Mouse (Mus musculus) hindbrain, embryonic 10.5 days (tissue): ENCODE measurements at regions not wholly inside any gene's neighbourhood (a gene's known extent, or its start where the extent isn't known, plus 50 kb on each side); places are given as distances from the start of the nearest gene placed in this dataset.
"Not testable (repeated sequence)": the region's sequence is repeated elsewhere in the genome, so short reads cannot be mapped to it uniquely, and the experiment has no call there.

Experiments used
- DNase-seq: peaks from one replicate; pipeline ENCODE4 v3.0.0-alpha.2; 2017; ENCODE audit warnings: low spot score
- H3K27ac ChIP-seq: fragments of 300-500 bp; sonication (generic); 2 replicates; pipeline ENCODE4 v1.5.1; 2016; ENCODE audit warnings: mild to moderate bottlenecking, moderate library complexity
- H3K27me3 ChIP-seq: fragments of 300-500 bp; sonication (generic); 2 replicates; pipeline ENCODE4 v1.6.1; 2016; ENCODE audit warnings: mild to moderate bottlenecking; ENCODE audit not compliant: poor library complexity, insufficient read depth, severe bottlenecking
- H3K36me3 ChIP-seq: fragments of 300-500 bp; sonication (generic); 2 replicates; pipeline ENCODE4 v1.6.1; 2016; ENCODE audit warnings: mild to moderate bottlenecking, moderate library complexity
- H3K4me1 ChIP-seq: fragments of 300-500 bp; sonication (generic); replicated peaks from 2 replicates; pipeline ENCODE4 v1.6.1; 2016; ENCODE audit warnings: mild to moderate bottlenecking
- H3K4me3 ChIP-seq: fragments of 300-500 bp; sonication (generic); 2 replicates; pipeline ENCODE4 v1.5.1; 2016; ENCODE audit warnings: mild to moderate bottlenecking, moderate library complexity
- H3K9me3 ChIP-seq: fragments of 300-500 bp; sonication (generic); 2 replicates; pipeline ENCODE4 v1.6.1; 2016; ENCODE audit warnings: mild to moderate bottlenecking, moderate library complexity
- WGBS: fragments of 180-500 bp; shearing (Covaris S2); methylation state at CpG from one replicate; pipeline ENCODE4 v1.1.7; 2016; 5-methylcytosine and 5-hydroxymethylcytosine counted together

DNA sequence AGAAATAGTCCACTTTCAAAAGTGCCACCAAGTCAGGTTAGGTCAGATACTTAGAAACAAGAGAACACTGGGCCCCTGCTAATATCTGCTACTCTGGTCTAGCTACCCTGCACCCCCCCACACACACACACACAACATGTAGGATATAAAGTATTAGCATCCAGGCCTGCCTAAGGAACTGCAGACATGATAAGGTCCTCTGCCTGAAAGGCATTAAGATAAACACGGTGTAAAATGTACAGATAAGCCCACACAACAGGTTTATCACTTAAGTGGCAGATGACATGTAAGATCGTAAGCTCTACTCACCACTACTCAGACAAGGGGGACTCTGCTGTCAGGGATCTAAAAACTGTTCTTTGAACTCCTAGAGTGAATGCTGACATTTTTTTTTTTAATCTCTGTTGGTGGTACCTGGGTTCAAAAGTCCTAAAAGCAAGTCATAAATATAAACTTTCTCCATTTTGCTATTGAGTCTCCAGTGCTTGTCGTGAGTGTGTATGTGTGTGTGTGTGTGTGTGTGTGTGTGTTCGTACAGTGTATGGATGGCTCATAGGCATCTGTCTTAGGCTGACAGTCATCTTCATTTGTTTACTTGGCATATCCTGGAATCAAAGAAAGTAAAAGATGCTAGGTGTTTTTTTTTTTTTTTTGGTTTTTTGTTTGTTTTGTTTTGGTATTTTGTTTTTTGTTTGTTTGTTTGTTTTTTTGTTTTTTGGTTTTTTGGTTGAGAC lies 52.2 kb downstream of the Gm9817 start:
- no peaks in the 10 kb centered on the region for H3K36me3 ChIP-seq
- no peak overlapping the region for H3K27ac ChIP-seq
- no peak overlapping the region for H3K4me3 ChIP-seq
- H3K27me3 ChIP-seq = no peaks in the 10 kb centered on the region
- 88% methylated on average over 4 of the region's 4 CpGs for WGBS
- no peaks in the 10 kb centered on the region for H3K9me3 ChIP-seq
- H3K4me1 ChIP-seq = no peaks in the 10 kb centered on the region
- no peak for DNase-seq

DNA sequence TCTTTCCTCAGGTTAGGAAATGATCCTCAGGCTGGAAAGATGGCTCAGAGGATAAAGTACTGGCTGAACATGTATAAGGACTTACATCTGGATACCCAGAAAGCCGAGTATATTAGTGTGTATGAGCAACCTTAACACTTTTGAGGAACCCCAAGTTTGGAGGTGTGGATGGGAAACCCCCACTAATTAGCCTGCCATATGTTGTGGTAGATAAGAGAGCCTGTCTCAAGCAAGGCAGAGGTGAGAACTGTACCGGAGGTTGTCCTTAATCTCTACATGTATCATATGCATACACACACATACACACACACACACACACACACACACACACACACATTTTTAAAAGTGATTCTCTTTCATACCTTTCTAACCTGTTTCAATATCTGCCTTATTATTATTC lies 62.1 kb downstream of the Gm9817 start:
- Histone ChIP-seq H3K27ac (no peak overlapping the region), H3K4me3 (no peak overlapping the region), H3K4me1 (no peaks in the 10 kb centered on the region), H3K36me3 (no peaks in the 10 kb centered on the region), H3K27me3 (no peaks in the 10 kb centered on the region), H3K9me3 (no peaks in the 10 kb centered on the region)
- DNase-seq = no peak
- 92% methylated on average over 2 of the region's 2 CpGs for WGBS

GRCm38 (mm10) chr13:45145129-45145528 lies 66.6 kb downstream of the Gm9817 start:
- 88% methylated on average over 6 of the region's 6 CpGs for WGBS
- Histone ChIP-seq H3K27ac (no peak overlapping the region), H3K4me3 (no peak overlapping the region), H3K36me3 (no peaks in the 10 kb centered on the region), H3K27me3 (no peaks in the 10 kb centered on the region), H3K9me3 (no peaks in the 10 kb centered on the region), H3K4me1 (no peaks in the 10 kb centered on the region)
- DNase-seq = no peak

GRCm38 (mm10) chr13:45156223-45156622 lies 77.7 kb downstream of the Gm9817 start:
- DNase-seq = no peak
- H3K27ac ChIP-seq = no peak overlapping the region
- H3K27me3 ChIP-seq = no peaks in the 10 kb centered on the region; the same call in 1 of the 2 replicates
- H3K4me3 ChIP-seq = no peak overlapping the region
- 71% methylated on average over 3 of the region's 3 CpGs for WGBS
- no peaks in the 10 kb centered on the region for H3K36me3 ChIP-seq
- no peaks in the 10 kb centered on the region for H3K9me3 ChIP-seq
- H3K4me1 ChIP-seq = no peaks in the 10 kb centered on the region

DNA sequence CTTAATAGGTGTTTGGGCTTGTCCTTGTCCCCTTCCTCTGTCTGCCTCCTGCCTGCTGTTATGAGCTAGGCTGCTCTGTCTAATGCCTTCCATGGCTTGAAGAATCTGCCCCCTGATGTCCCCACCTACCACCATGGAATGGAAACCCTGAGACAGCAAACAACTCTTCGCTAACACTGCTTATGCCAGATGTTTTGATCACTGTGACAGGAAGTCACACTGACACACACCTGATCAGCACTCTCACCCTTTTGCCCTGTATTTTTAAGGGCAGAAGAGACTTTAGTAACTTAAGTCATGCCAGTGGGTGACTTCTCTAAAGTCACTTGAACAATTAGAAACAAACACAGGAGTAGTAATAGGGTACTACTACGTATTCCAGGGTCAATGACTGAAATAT lies 78.5 kb downstream of the Gm9817 start:
- DNase-seq = no peak
- Histone ChIP-seq H3K9me3 (no peaks in the 10 kb centered on the region), H3K4me3 (no peak overlapping the region), H3K27ac (no peak overlapping the region), H3K4me1 (no peaks in the 10 kb centered on the region), H3K27me3 (no peaks in the 10 kb centered on the region; the same call in 1 of the 2 replicates), H3K36me3 (no peaks in the 10 kb centered on the region)
- WGBS = 85% methylated on average over 2 of the region's 2 CpGs

DNA sequence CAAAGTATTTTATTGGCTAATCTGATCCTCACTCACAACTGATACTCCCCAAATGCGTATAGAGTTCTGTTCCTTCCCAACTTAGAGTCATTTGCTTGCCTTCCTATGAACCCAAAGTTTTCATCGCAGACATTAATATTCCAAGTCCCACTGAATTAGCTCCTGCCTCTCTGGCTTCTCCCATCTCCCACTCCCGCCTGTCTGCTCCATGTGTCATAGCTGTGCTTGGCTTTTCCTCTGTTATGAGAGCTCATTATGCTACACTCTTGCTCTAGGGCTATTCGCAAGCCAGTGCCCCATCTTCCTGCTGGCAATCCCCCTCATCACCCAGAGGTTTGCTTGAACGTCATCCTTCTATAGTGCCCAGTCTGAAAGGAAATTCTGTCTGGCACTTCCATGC lies 81.8 kb downstream of the Gm9817 start:
- WGBS = 89% methylated on average over 5 of the region's 5 CpGs
- no peaks in the 10 kb centered on the region for H3K4me1 ChIP-seq
- H3K9me3 ChIP-seq = no peaks in the 10 kb centered on the region
- DNase-seq = no peak
- no peak overlapping the region for H3K4me3 ChIP-seq
- H3K27me3 ChIP-seq = no peaks in the 10 kb centered on the region
- no peak overlapping the region for H3K27ac ChIP-seq
- no peaks in the 10 kb centered on the region for H3K36me3 ChIP-seq

GRCm38 (mm10) chr13:45164001-45164778 lies 85.7 kb downstream of the Gm9817 start:
- no peaks in the 10 kb centered on the region for H3K36me3 ChIP-seq
- H3K4me3 ChIP-seq = no peak overlapping the region
- no peaks in the 10 kb centered on the region for H3K9me3 ChIP-seq
- no peak overlapping the region for H3K27ac ChIP-seq
- no peak for DNase-seq
- H3K4me1 ChIP-seq = no peaks in the 10 kb centered on the region
- 61% methylated on average over 6 of the region's 6 CpGs for WGBS
- H3K27me3 ChIP-seq = no peaks in the 10 kb centered on the region

DNA sequence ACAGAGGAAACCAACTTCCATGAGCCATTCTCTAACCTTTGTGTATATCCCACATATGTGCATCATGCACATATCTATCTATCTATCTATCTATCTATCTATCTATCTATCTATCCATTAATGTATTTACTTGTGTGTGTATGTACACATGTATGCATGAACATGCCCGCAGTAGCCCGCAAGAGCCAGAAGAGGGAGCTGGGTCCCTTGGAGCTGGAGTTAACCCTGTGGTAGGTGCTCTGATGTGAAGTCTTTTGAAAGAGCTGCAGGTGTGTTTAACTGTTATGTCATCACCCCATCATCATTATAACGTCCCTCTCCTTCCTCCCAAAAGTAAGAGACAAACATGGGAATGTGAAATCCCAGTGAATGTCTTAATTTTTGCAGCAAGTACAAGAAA lies 86.7 kb downstream of the Gm9817 start:
- no peak for DNase-seq
- Histone ChIP-seq H3K27me3 (no peaks in the 10 kb centered on the region), H3K4me3 (no peak overlapping the region), H3K27ac (no peak overlapping the region), H3K36me3 (no peaks in the 10 kb centered on the region), H3K9me3 (no peaks in the 10 kb centered on the region), H3K4me1 (no peaks in the 10 kb centered on the region)
- WGBS = 85% methylated on average over 3 of the region's 3 CpGs

GRCm38 (mm10) chr13:45169716-45170115 lies 91.2 kb downstream of the Gm9817 start:
- DNase-seq = no peak
- no peaks in the 10 kb centered on the region; the same call in 1 of the 2 replicates for H3K9me3 ChIP-seq
- H3K4me3 ChIP-seq = no peak overlapping the region
- H3K4me1 ChIP-seq = no peaks in the 10 kb centered on the region
- no peaks in the 10 kb centered on the region for H3K36me3 ChIP-seq
- no peak overlapping the region for H3K27ac ChIP-seq
- no peaks in the 10 kb centered on the region for H3K27me3 ChIP-seq

DNA sequence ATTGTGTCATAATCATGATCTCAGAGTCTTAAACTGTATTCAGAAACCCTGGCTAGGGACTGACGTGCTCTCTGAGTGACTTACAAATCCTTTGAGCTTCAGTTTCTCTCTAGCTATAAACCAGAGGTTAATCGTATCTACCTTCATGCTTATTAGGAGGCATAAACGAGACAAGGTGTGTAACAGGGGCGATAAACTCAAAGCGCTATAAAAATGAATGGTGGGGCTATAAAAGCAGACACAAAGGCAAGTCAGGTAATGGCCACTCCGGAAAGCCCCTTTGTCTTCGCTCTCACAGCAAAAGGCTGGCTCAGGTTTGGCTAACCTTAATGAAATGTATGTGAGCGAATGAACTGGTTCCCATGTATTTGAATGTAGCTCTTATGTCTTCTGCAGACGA lies 94.6 kb downstream of the Gm9817 start:
- no peaks in the 10 kb centered on the region for H3K4me1 ChIP-seq
- H3K36me3 ChIP-seq = no peaks in the 10 kb centered on the region
- no peak overlapping the region for H3K4me3 ChIP-seq
- no peaks in the 10 kb centered on the region for H3K27me3 ChIP-seq
- no peaks in the 10 kb centered on the region; the same call in 1 of the 2 replicates for H3K9me3 ChIP-seq
- H3K27ac ChIP-seq = no peak overlapping the region
- DNase-seq = no peak
- 93% methylated on average over 9 of the region's 9 CpGs for WGBS

- H3K36me3 ChIP-seq, H3K4me3 ChIP-seq, DNase-seq, H3K27me3 ChIP-seq, H3K9me3 ChIP-seq, H3K27ac ChIP-seq, H3K4me1 ChIP-seq: not testable (repeated sequence)
- 88% methylated on average over 3 of the region's 3 CpGs for WGBS
These were observed 97.3 kb downstream of the Gm9817 start for GRCm38 (mm10) chr13:45175711-45176205.

- no peaks in the 10 kb centered on the region for H3K9me3 ChIP-seq
- no peaks in the 10 kb centered on the region for H3K4me1 ChIP-seq
- DNase-seq = no peak
- no peaks in the 10 kb centered on the region for H3K27me3 ChIP-seq
- no peak overlapping the region for H3K4me3 ChIP-seq
- no peaks in the 10 kb centered on the region for H3K36me3 ChIP-seq
- no peak overlapping the region for H3K27ac ChIP-seq
- 89% methylated on average over 1 of the region's 1 CpGs for WGBS
These were observed 103.2 kb downstream of the Gm9817 start for GRCm38 (mm10) chr13:45181529-45182230.

DNA sequence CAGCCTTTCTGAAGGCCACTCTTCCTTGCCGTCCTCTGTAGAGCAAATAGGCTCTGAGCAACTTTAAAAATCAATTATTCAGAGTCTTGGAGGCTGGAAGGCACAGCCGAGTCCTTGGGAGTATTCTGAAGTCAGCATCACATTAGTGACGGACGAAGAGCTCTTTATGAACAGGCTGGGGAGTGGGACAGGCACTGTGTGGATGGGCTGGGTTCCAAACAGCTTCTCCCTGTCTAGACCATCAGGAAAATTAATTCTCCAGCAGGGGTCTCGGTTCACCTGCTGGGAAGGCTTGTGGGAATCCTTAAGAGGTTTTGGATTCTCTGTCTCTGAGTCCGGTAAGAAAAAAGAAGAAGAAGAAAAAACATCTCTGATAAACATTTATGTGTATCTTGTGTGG lies 110.9 kb downstream of the Gm9817 start:
- H3K4me1 ChIP-seq = peaks cover 15% of the 10 kb centered on the region
- no peaks in the 10 kb centered on the region for H3K36me3 ChIP-seq
- H3K4me3 ChIP-seq = no peak overlapping the region
- no peak overlapping the region for H3K27ac ChIP-seq
- no peaks in the 10 kb centered on the region for H3K27me3 ChIP-seq
- WGBS = 48% methylated on average over 6 of the region's 6 CpGs
- H3K9me3 ChIP-seq = no peaks in the 10 kb centered on the region
- DNase-seq = no peak
